Mouse (Mus musculus) heart, postnatal 10 days (tissue): ENCODE measurements at regions not wholly inside any gene's neighbourhood (a gene's known extent, or its start where the extent isn't known, plus 50 kb on each side); places are given as distances from the start of the nearest gene placed in this dataset.
A peak's percentile ranks its signal among the peaks of the same experiment; 100 is the strongest.

Experiments used
- DNase-seq, 2 experiments: peaks; one replicate each; pipeline ENCODE4 v3.0.0; 2021
- intact Hi-C: fragments of 180-260 bp; cut with DNase I; formaldehyde crosslinking; loops from one replicate; pipeline ENCODE4 v1.15.1; 2025

DNA sequence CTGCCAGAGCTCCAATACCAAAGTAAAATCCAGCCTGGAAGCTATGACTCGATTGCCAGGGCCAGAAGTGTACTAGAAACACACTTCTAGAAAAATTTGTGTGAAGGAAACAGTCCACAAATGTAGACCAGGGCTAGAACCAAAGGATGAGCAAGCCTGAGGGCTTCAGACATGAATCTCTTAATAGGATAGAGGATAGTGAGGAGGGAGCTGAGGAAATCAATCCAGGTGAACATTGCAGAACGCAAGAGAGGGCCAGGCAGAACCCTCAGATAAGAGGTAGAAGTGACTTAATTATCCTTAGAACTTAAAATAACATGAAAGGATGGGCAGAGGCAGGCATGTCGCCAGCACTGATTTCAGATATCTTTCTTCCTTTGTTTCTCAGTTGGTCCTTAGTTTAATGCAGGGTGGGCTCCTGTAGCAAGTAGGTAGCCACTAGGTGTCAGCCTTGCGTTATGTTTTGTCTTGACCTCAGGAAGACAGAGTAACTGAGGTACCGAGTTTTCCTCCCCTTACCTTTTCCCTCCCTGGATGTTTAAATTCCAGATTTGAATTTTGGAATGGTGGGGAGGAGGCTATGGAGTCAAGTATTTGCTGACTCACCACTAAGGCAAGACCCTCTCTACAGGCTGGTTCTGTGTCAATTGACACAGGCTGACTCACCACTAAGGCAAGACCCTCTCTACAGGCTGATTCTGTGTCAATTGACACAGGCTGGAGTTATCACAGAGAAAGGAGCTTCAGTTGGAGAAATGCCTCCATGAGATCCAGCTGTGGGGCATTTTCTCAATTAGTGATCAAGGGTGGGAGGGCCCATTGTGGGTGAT is 52.2 kb upstream of the Cp start:
- intact Hi-C loops: loop anchor here (1.0 to 5.0 kb wide), 5 partner anchors 48 to 618 kb away; no protein-coding TSS in a partner anchor
- DNase-seq: peak; percentile 66 to 75
